Mouse (Mus musculus): ENCODE measurements at regions not wholly inside any gene's neighbourhood (a gene's known extent, or its start where the extent isn't known, plus 50 kb on each side); places are given as distances from the start of the nearest gene placed in this dataset.

- DNase-seq (ENCODE audit: low read depth, low spot score): no peak
Measured at GRCm38 (mm10) chr12:68882503-68882902, 276.5 kb downstream of the Rps29 start.

GRCm38 (mm10) chr12:68879425-68879824, 279.6 kb downstream of the Rps29 start:
- DNase-seq (ENCODE audit: low read depth, low spot score): no peak

- DNase-seq (ENCODE audit: low read depth, low spot score): no peak
Measured at GRCm38 (mm10) chr12:68871259-68871658, 287.7 kb downstream of the Rps29 start.

GRCm38 (mm10) chr12:68862991-68863356, 296.0 kb downstream of the Rps29 start:
- DNase-seq (ENCODE audit: low read depth, low spot score): no peak

GRCm38 (mm10) chr12:68862313-68862990, 296.5 kb downstream of the Rps29 start:
- DNase-seq (ENCODE audit: low read depth, low spot score): no peak

GRCm38 (mm10) chr12:68860332-68860731, 298.7 kb downstream of the Rps29 start:
- no peak for DNase-seq (ENCODE audit: low read depth, low spot score)

GRCm38 (mm10) chr12:68849616-68850140, 309.3 kb downstream of the Rps29 start:
- DNase-seq (ENCODE audit: low read depth, low spot score): no peak

GRCm38 (mm10) chr12:68840815-68841214, 318.2 kb downstream of the Rps29 start:
- DNase-seq (ENCODE audit: low read depth, low spot score): no peak

- DNase-seq (ENCODE audit: low read depth, low spot score): no peak
Measured at GRCm38 (mm10) chr12:68840156-68840555, 318.8 kb downstream of the Rps29 start.

GRCm38 (mm10) chr12:68836023-68836422, 323.0 kb downstream of the Rps29 start:
- no peak for DNase-seq (ENCODE audit: low read depth, low spot score)

GRCm38 (mm10) chr12:68833914-68834313, 325.1 kb downstream of the Rps29 start:
- no peak for DNase-seq (ENCODE audit: low read depth, low spot score)

GRCm38 (mm10) chr12:68829404-68829803, 329.6 kb downstream of the Rps29 start:
- no peak for DNase-seq (ENCODE audit: low read depth, low spot score)

- no peak for DNase-seq (ENCODE audit: low read depth, low spot score)
Measured at GRCm38 (mm10) chr12:68827549-68828249, 331.3 kb downstream of the Rps29 start.

GRCm38 (mm10) chr12:68794396-68794795, 364.6 kb downstream of the Rps29 start:
- no peak for DNase-seq (ENCODE audit: low read depth, low spot score)

GRCm38 (mm10) chr12:68783636-68784035, 375.4 kb downstream of the Rps29 start:
- DNase-seq (ENCODE audit: low read depth, low spot score): no peak

GRCm38 (mm10) chr12:68775503-68775902, 383.5 kb downstream of the Rps29 start:
- DNase-seq (ENCODE audit: low read depth, low spot score): no peak

- no peak for DNase-seq (ENCODE audit: low read depth, low spot score)
Measured at GRCm38 (mm10) chr12:68774800-68775199, 384.2 kb downstream of the Rps29 start.

- no peak for DNase-seq (ENCODE audit: low read depth, low spot score)
Measured at GRCm38 (mm10) chr12:68758263-68759020, 400.5 kb downstream of the Rps29 start.

- DNase-seq (ENCODE audit: low read depth, low spot score): no peak
Measured at GRCm38 (mm10) chr12:68728882-68729281, 430.1 kb downstream of the Rps29 start.

GRCm38 (mm10) chr12:68718946-68719345, 440.0 kb downstream of the Rps29 start:
- no peak for DNase-seq (ENCODE audit: low read depth, low spot score)

- no peak for DNase-seq (ENCODE audit: low read depth, low spot score)
Measured at GRCm38 (mm10) chr12:68694275-68695267, 464.4 kb downstream of the Rps29 start.
